Mouse (Mus musculus): ENCODE data around the gene 1700013F07Rik. TPM values are rescaled to one million over a fixed set of nuclear protein-coding genes. Genes with fewer than 3 reads are reported as not detected.

1700013F07Rik gene
- polyA plus RNA-seq, 1 experiment from 2014 or later, result 0.24 TPM

DNA sequence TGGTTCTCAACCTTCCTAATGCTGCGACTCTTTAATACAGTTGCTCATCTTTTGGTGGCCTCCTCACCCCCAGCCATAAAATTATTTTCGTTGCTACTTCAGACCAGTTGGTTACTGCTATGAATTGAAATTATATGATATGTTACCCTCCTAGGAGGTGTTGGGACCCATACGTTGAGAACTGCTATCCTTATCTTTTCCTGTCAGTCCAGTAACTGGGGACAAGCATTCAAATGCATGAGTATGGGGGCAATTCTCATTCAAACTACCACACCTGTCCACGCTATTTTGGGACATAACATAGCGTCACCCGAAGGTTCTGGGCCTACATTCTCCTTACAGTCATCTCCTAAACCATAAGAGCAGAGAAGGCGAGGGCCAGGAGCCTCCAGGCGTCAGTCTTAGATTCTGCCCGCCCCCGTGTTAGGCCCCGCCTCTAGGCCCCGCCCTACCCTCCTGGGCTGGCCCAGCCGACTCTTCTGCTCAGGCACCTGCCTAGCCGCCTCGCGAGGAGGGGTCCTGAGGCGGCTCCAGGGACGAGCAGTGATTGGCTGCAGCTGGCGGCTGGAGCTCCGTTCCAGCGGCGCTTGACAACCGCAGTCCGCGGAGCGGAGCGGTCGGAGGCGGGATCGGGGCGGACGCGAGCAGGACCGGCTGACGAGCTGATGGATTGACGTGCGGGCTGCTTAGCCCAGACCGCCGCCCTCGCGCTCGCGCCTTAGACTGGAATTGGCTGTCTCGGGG lies 57.0 kb downstream of the 1700013F07Rik start, which contains the start of gene Wdr47:
TSS of gene Wdr47 (plus strand) at position 494 of the 744 bp plus-strand sequence.
- peak within 1 kb of the TSS; percentile 90 for H3K27ac ChIP-seq
- no peaks in the 10 kb centered on the region for H3K36me3 ChIP-seq
- DNase-seq (ENCODE audit: low spot score), result peak; percentile 97
- H3K4me1 ChIP-seq, result peaks cover 15% of the 10 kb centered on the region; the same call in 1 of the 2 replicates
- peak within 1 kb of the TSS; percentile 98 for H3K4me3 ChIP-seq
- WGBS, result 3% methylated on average over 44 of the region's 44 CpGs
- H3K27me3 ChIP-seq (ENCODE audit: insufficient read depth, poor library complexity, severe bottlenecking), result no peaks in the 10 kb centered on the region
- H3K9me3 ChIP-seq, result no peaks in the 10 kb centered on the region

GRCm38 (mm10) chr3:108591530-108592522 lies 57.9 kb downstream of the 1700013F07Rik start:
- peak; percentile 87 for DNase-seq (ENCODE audit: low spot score)
- whole genome bisulfite sequencing, result under 1% methylated on average over 61 of the region's 61 CpGs
- Histone ChIP-seq H3K4me1 (peaks cover 15% of the 10 kb centered on the region; the same call in 1 of the 2 replicates), H3K36me3 (no peaks in the 10 kb centered on the region), H3K27ac (peak overlapping the region; percentile 90), H3K4me3 (peak overlapping the region; percentile 98), H3K9me3 (no peaks in the 10 kb centered on the region), H3K27me3 (ENCODE audit: insufficient read depth, poor library complexity, severe bottlenecking) (no peaks in the 10 kb centered on the region)

Small RNA genes within 50 kb of the gene (microRNA-seq; reads per million reads assigned to microRNA genes)
- gene Gm22860, result not detected

Other genes with a start within 250 kb of the 1700013F07Rik start
- gene Mybphl, start 169.2 kb upstream of the 1700013F07Rik start, polyA plus RNA-seq (2016; fragmentation: Nextera tagmentation; extraction: Ambion mirVana), result 60.0 and 65.8 TPM in 2 replicates
- 44.0 and 57.6 TPM in 2 replicates for gene Psrc1, start 150.3 kb upstream of the 1700013F07Rik start, polyA plus RNA-seq (2016; fragmentation: Nextera tagmentation; extraction: Ambion mirVana)
- 2.7 and 2.8 TPM in 2 replicates for gene Celsr2, start 118.6 kb upstream of the 1700013F07Rik start, polyA plus RNA-seq (2016; fragmentation: Nextera tagmentation; extraction: Ambion mirVana)
- 106 and 130 TPM in 2 replicates for gene Sars, start 88.9 kb upstream of the 1700013F07Rik start, polyA plus RNA-seq (2016; fragmentation: Nextera tagmentation; extraction: Ambion mirVana)
- gene 5330417C22Rik, start 2.4 kb downstream of the 1700013F07Rik start, polyA plus RNA-seq (2016; fragmentation: Nextera tagmentation; extraction: Ambion mirVana), result 0.24 and 0.69 TPM in 2 replicates
- 26.4 and 33.5 TPM in 2 replicates for gene Tmem167b, start 28.3 kb downstream of the 1700013F07Rik start, polyA plus RNA-seq (2016; fragmentation: Nextera tagmentation; extraction: Ambion mirVana)
- 32.6 and 35.6 TPM in 2 replicates for gene Taf13, start 37.5 kb downstream of the 1700013F07Rik start, polyA plus RNA-seq (2016; fragmentation: Nextera tagmentation; extraction: Ambion mirVana)
- gene Wdr47, start 57.1 kb downstream of the 1700013F07Rik start, polyA plus RNA-seq (2016; fragmentation: Nextera tagmentation; extraction: Ambion mirVana), result 8.7 and 9.0 TPM in 2 replicates
- gene Clcc1, start 119.8 kb downstream of the 1700013F07Rik start, polyA plus RNA-seq (2016; fragmentation: Nextera tagmentation; extraction: Ambion mirVana), result 50.2 and 58.9 TPM in 2 replicates
- 35.6 and 38.7 TPM in 2 replicates for gene Gpsm2, start 188.2 kb downstream of the 1700013F07Rik start, polyA plus RNA-seq (2016; fragmentation: Nextera tagmentation; extraction: Ambion mirVana)
- gene Aknad1, start 205.5 kb downstream of the 1700013F07Rik start, polyA plus RNA-seq (2016; fragmentation: Nextera tagmentation; extraction: Ambion mirVana), result not detected in 2 replicates

Data from heart, embryonic 10.5 days (tissue).